Mouse (Mus musculus): ENCODE measurements around the gene Sh3gl1.

Sh3gl1 gene

GRCm38 (mm10) chr17:56020400-56021084, 15.9 kb downstream of the Sh3gl1 start:
- DNase-seq, result peak in 1 of 2 experiments; percentile 29

GRCm38 (mm10) chr17:56018347-56019131, 17.9 kb downstream of the Sh3gl1 start:
- DNase-seq, result peak; percentile 82 to 91

- no peak for DNase-seq
Measured at GRCm38 (mm10) chr17:56017848-56018247, 18.6 kb downstream of the Sh3gl1 start.

DNA sequence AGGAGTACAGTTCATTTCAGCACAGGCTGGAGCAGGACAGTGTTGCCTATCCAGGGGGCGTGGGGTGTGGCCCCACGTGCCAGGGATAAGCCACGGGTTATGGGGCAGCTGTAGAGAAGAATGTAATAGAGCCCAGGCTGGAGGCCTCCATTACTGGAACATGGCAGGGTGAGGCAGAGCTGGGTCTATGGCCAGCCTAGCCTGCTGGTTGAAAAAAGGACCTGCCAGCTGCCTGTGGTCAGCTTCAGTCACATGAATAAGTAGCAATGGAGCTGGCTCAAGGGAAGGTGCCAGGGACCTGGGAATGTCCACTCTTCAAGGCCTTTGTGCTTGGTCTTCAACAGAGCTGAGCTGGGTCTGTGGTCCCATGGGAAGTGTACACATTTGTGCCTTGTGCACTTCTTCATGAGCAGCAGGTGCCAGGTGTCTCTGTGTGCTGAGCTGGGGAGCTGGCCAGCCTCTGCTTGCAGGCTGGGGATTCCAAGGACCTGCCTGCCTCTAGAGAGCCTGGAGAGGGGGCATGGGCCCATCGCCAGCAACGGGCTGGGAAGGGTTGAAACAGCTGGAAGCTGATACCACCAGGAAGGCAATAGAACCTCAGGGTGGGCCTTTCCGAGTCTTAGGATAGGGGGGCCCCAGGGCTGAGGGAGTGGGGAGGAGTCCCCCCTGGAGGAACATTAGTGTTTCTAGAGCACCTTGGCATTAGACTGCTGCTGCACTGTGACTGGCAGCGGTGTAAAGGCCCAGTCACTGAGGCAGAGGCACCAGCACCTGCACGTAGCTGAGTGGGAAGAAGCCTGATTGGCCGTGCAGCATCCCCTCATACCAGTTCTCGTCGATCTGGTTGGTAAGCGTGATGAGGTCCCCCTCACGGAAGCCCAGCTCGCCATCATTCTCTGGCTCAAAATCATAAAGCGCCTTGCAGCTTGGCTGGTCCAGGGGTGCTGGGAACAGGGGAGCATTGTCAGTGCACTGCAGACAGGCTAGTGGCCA, 19.3 kb downstream of the Sh3gl1 start:
- peak in 1 of 2 experiments; percentile 55 for DNase-seq

DNA sequence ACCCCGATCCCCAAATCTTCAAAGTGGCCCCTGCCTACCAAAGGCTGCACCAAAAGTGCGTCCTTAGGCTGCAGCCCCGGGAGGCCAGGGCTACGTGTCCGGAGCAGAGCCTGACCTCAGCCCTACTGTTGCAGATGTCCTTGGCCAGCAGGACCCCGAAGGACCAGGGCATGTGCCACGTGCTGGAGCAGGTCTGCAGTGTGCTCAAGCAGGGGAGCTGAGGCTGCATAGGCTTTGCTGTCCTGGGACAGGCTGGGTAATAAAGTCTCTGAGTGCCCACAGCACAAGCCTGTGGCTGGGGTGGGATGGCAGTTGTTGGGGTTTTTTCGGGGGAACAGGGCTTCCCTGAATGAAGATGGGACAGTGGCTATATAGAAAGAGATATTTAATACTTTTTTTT, 20.1 kb downstream of the Sh3gl1 start:
- no peak for DNase-seq

- DNase-seq, result no peak
Measured at GRCm38 (mm10) chr17:56015293-56015692, 21.1 kb downstream of the Sh3gl1 start.

DNA sequence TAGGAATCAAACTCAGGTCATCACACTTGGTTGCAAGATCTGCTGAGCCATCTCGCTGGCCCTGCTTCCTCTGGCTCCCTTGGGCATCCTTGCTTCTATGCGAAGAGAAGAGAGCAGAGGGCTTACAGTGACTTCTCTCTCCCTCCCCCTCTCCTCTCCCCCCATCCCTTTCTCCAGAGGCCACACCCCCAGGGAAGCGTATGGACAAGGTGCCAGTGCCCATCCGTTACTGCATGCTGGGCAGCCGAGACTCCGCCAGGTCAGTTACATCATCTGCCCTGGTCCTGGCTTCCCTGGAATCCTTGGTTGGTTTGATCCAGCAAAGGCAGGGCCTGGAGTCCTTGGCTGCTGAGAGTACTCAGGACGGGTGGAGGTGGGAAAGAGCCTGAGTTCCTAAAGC, 25.0 kb downstream of the Sh3gl1 start:
- peak; percentile 57 to 59 for DNase-seq

DNA sequence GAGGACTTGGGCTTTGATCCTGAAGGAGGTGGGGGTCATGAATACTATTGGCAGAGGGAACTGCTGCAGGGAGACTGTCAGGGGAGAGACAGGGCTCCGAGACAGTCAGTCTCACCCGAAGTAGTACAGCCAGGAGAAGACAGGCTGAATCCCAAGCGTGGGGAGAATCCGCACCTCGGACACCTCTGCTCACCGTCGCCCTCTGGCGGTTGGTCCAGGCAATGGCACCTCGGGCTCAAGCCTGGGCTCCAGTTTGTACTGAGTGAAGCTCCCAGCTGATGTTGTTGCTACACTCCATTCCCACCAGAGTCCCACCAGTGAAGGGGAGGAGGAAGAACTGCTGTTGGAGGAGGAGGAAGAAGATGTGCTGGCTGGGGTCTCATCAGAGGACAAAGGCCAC, 25.8 kb downstream of the Sh3gl1 start:
- DNase-seq, result peak; percentile 80 to 85

GRCm38 (mm10) chr17:56010255-56010654, 26.2 kb downstream of the Sh3gl1 start:
- DNase-seq, result peak in 1 of 2 experiments; percentile 46

- DNase-seq, result no peak
Measured at GRCm38 (mm10) chr17:56009962-56010240, 26.5 kb downstream of the Sh3gl1 start.

GRCm38 (mm10) chr17:56009088-56009961, 27.1 kb downstream of the Sh3gl1 start:
- peak; percentile 93 to 97 for DNase-seq

DNA sequence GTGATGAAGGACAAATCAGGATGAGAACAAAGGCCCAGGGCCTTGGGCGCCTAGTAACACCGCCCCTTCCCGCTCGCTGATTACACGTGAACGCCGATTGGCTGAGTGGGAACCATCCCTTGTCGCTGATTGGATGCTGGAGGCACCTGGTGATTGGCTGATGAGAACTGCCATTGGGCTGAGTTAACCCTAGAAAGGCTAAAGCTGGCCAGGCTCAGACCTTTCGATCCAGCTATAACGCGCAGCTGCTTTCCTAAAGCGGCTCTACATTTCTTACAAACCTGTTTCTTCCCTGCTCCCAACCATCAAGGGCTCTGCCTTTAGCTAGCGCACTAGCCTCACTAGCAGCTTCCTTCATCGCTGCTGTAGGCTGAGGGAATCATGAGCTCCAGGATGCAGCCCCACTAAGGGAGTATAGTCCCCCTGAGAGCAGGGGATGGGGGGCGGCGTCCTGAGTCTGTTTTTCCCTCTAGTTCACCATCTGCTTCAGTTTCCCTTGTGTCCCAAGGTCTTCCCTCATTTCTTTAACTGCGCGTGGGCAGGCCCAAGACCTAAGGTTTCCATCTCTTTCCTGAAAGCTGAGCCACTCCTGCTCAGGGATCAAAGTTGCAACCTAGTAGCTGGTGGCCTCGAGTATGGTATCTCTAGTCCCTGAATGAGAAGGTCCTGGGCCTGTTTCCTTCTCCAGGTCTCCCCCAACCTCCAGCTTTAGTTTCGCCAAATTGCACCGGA, 27.9 kb downstream of the Sh3gl1 start:
- peak; percentile 90 to 97 for DNase-seq

- DNase-seq, result no peak
Measured at GRCm38 (mm10) chr17:56007444-56008355, 28.7 kb downstream of the Sh3gl1 start.

DNA sequence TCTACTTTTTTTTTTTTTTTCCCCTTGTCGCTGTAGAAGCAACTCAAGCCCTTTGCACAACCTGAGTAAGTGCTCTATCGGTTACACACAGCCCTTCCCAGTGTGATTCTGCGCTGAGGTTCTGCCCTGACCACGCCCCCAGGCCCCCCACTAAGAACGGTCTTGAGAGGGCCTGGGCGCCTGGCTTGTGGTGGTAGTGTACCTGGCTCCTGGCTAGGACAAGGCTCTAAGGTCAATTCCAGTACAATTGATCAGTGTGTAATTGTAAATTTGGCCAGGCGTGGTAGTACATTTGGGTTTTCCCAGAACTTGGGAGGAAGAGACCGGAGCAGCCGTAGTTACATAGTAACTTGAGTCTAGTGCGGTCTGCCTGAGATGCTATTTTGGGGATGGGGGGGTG, 29.5 kb downstream of the Sh3gl1 start:
- DNase-seq, result no peak

- peak; percentile 69 to 79 for DNase-seq
Measured at GRCm38 (mm10) chr17:56005415-56006061, 30.9 kb downstream of the Sh3gl1 start, which contains the start of the genes Stap2 and Mpnd. Gene Stap2 (minus strand): TSS chr17:56005584. Gene Mpnd (plus strand): TSS chr17:56005711.

DNA sequence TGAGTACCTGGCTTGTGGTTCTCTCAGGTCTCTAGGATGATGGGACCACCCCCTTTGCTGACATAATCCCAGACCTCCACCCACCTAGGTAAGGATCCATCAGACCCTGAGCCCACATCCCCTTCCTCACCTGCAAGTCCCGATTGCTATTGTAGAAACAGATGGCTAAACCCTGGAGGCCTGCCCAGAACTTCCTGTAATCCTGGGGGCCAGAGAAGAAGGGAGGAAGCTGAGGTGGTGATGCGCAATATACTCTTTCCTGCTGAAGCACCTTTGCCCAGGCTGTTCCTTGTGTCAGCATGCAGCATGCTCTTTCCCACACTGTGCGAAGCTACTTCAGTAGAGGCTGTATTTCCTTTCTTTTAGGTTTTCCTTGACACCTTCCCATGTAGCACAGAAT, 33.4 kb downstream of the Sh3gl1 start:
- peak; percentile 56 to 65 for DNase-seq

GRCm38 (mm10) chr17:55999794-56000499, 36.5 kb downstream of the Sh3gl1 start:
- no peak for DNase-seq

GRCm38 (mm10) chr17:55996007-55996406, 40.4 kb downstream of the Sh3gl1 start:
- DNase-seq, result no peak
